Mouse (Mus musculus) megakaryocyte, embryonic 14.5 days (primary cell): Measurements from ENCODE around the gene Lztfl1.

Experiments used
- FLI1 ChIP-seq: IDR thresholded peaks from 2 replicates; pipeline ENCODE4 v1.6.1; 2012; ENCODE audit warnings: low read length, inconsistent platforms, mixed read lengths
- GATA1 ChIP-seq: IDR thresholded peaks from 3 replicates; pipeline ENCODE4 v1.6.1; 2012; ENCODE audit warnings: mixed read lengths, low read length, inconsistent platforms, borderline replicate concordance

DNA sequence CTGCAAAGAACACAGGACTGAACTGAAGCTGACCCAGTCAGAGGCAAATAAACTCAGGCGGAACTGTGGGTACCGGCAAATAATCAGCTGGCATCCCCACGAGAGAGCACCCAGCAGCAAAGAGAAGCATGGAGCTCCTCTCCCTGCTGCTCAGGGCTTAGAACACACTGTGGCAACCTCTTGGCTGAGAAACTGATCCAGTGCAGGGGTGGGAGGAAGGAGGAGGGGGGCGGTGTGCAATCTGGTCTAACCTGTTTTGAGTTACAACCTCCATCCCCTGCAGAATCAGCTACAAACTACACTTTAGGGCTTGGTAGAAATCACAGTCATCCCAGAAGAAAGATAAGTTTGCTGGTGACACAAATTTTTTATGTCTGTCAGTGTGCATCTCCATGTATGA is 66.1 kb downstream of the Lztfl1 start:
- TF ChIP-seq GATA1 (no peak), FLI1 (no peak)
